Mouse (Mus musculus): Measurements from ENCODE around the gene Ttll5.

DNA sequence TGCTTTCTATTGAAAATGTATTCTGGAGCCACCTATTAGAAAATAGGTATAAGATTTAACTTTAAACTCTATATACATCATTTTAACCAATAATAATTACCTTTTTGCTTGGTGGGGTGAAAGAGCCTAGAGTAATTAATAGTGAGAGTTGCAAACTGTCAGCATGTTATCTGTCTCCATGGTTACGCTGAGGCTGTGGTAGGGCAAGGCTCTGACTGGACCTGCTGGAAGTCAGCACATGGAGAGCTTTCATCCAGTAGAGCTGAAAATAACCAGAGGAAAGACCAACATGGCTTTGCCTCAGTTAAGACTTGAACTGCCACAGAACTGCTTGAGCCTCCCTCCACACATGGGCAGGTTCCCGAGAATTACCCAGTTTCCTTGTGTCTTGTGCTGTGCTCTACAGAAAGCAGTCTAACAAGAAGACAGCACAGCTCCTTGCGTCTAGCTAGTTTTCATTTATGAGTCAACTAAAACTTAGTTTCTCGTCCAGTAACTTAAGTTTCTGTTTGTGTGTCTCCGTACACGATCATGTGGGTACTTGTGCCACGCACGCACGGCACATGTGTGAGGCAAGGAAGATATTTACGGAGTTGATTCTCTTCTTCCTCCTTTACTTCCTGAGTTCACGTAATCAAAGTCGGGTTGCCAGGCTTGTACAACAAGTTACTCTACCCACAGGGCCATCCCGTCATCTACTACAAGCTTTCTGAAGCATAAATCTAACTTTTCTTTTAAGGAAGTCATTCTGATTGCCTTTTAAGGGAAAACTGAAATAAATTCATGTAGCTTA is 88.4 kb downstream of the Ttll5 start:
- TF ChIP-seq CTCF (IDR thresholded peaks at IDR 0.05; ENCODE audit: extremely low read depth, insufficient read length, insufficient replicate concordance, low read depth, low read length) (no peak), POLR2A (IDR thresholded peaks at IDR 0.05; ENCODE audit: low read depth, low read length) (no peak)

All from small intestine, adult 2 months (tissue).